Mouse (Mus musculus) kidney, adult 9 months (tissue): Measurements from ENCODE around the gene Shc3.

Experiments
- DNase-seq: peaks from one replicate; pipeline ENCODE4 v3.0.0; 2022

The Shc3 gene

GRCm38 (mm10) chr13:51567411-51567851 lies 1.8 kb downstream of the Shc3 start:
- DNase-seq = no peak

GRCm38 (mm10) chr13:51567078-51567395 lies 2.2 kb downstream of the Shc3 start:
- no peak for DNase-seq

- no peak for DNase-seq
These were observed 2.7 kb downstream of the Shc3 start for GRCm38 (mm10) chr13:51566371-51567077.

- no peak for DNase-seq
These were observed 4.5 kb downstream of the Shc3 start for GRCm38 (mm10) chr13:51564741-51565140.

GRCm38 (mm10) chr13:51553343-51553742 lies 15.9 kb downstream of the Shc3 start:
- no peak for DNase-seq

GRCm38 (mm10) chr13:51552233-51552632 lies 17.0 kb downstream of the Shc3 start:
- DNase-seq = no peak

- no peak for DNase-seq
These were observed 17.4 kb downstream of the Shc3 start for GRCm38 (mm10) chr13:51551824-51552223.

GRCm38 (mm10) chr13:51539816-51540215 lies 29.4 kb downstream of the Shc3 start:
- no peak for DNase-seq

- DNase-seq = no peak
These were observed 33.9 kb downstream of the Shc3 start for GRCm38 (mm10) chr13:51535326-51535725.

GRCm38 (mm10) chr13:51526480-51526879 lies 42.7 kb downstream of the Shc3 start:
- DNase-seq = no peak

GRCm38 (mm10) chr13:51524316-51524715 lies 44.9 kb downstream of the Shc3 start:
- DNase-seq = no peak

- DNase-seq = no peak
These were observed 45.9 kb downstream of the Shc3 start for GRCm38 (mm10) chr13:51523311-51523710.

- no peak for DNase-seq
These were observed 50.3 kb downstream of the Shc3 start for GRCm38 (mm10) chr13:51518880-51519279.

GRCm38 (mm10) chr13:51517943-51518342 lies 51.3 kb downstream of the Shc3 start:
- DNase-seq = no peak

GRCm38 (mm10) chr13:51508836-51509235 lies 60.4 kb downstream of the Shc3 start:
- DNase-seq = no peak

GRCm38 (mm10) chr13:51505711-51506110 lies 63.5 kb downstream of the Shc3 start:
- DNase-seq = no peak

GRCm38 (mm10) chr13:51499769-51500168 lies 69.5 kb downstream of the Shc3 start:
- DNase-seq = no peak

- DNase-seq = no peak
These were observed 75.5 kb downstream of the Shc3 start for GRCm38 (mm10) chr13:51493676-51494075.

GRCm38 (mm10) chr13:51491649-51492435 lies 77.4 kb downstream of the Shc3 start:
- DNase-seq = no peak

GRCm38 (mm10) chr13:51490195-51490594 lies 79.0 kb downstream of the Shc3 start:
- no peak for DNase-seq

- DNase-seq = no peak
These were observed 80.3 kb downstream of the Shc3 start for GRCm38 (mm10) chr13:51488945-51489344.

- DNase-seq = peak; percentile 30
These were observed 83.9 kb downstream of the Shc3 start for GRCm38 (mm10) chr13:51485291-51485690.

- DNase-seq = peak; percentile 66
These were observed 86.4 kb downstream of the Shc3 start for GRCm38 (mm10) chr13:51482786-51483185.

- DNase-seq = no peak
These were observed 88.7 kb downstream of the Shc3 start for GRCm38 (mm10) chr13:51480341-51481011.
